Mouse (Mus musculus) heart, postnatal 0 days (tissue): ENCODE measurements at regions not wholly inside any gene's neighbourhood (a gene's known extent, or its start where the extent isn't known, plus 50 kb on each side); places are given as distances from the start of the nearest gene placed in this dataset.

ENCODE experiments used
- ATAC-seq: fragments of 200-750 bp; cut with Nextera tagmentation; 2 replicates; pipeline ENCODE4 v1.8.0; 2017; ENCODE audit warnings: low read depth, moderate number of reproducible peaks, moderate library complexity; ENCODE audit not compliant: insufficient read depth
- DNase-seq: peaks from one replicate; pipeline ENCODE4 v3.0.0-alpha.2; 2016; ENCODE audit warnings: low spot score
- H3K27ac ChIP-seq: fragments of 300-500 bp; sonication (generic); 2 replicates; pipeline ENCODE4 v1.5.1; 2014; ENCODE audit warnings: low read depth, mild to moderate bottlenecking
- H3K27me3 ChIP-seq: fragments of 300-500 bp; sonication (generic); 2 replicates; pipeline ENCODE4 v1.6.1; 2014; ENCODE audit warnings: low read length, mixed read lengths; ENCODE audit not compliant: control insufficient read depth, insufficient read depth
- H3K36me3 ChIP-seq: fragments of 300-500 bp; sonication (generic); replicated peaks from 2 replicates; pipeline ENCODE4 v1.6.1; 2014; ENCODE audit warnings: low read length, mixed read lengths; ENCODE audit not compliant: control insufficient read depth, insufficient read depth
- H3K4me1 ChIP-seq: fragments of 300-500 bp; sonication (generic); 2 replicates; pipeline ENCODE4 v1.6.1; 2014; ENCODE audit warnings: antibody characterized with exemption; ENCODE audit not compliant: control insufficient read depth, insufficient read depth
- H3K4me2 ChIP-seq: fragments of 300-500 bp; sonication (generic); 2 replicates; pipeline ENCODE4 v1.6.1; 2014; ENCODE audit warnings: low read depth, mild to moderate bottlenecking, low read length, moderate library complexity
- H3K4me3 ChIP-seq: fragments of 300-500 bp; sonication (generic); 2 replicates; pipeline ENCODE4 v1.5.1; 2014; ENCODE audit warnings: low read depth, low read length
- H3K9ac ChIP-seq: fragments of 300-500 bp; sonication (generic); replicated peaks from 2 replicates; pipeline ENCODE4 v1.6.1; 2014; ENCODE audit warnings: low read depth, low read length, mixed read lengths
- H3K9me3 ChIP-seq: fragments of 300-500 bp; sonication (generic); replicated peaks from 2 replicates; pipeline ENCODE4 v1.6.1; 2016; ENCODE audit warnings: low read length; ENCODE audit not compliant: control insufficient read depth
- CTCF ChIP-seq: IDR thresholded peaks from 2 replicates; pipeline ENCODE4 v1.5.1; 2016; ENCODE audit warnings: antibody characterized with exemption, control low read depth, low read depth
- EP300 ChIP-seq: IDR thresholded peaks from 2 replicates; pipeline ENCODE4 v1.6.1; 2016; ENCODE audit warnings: antibody characterized with exemption, low read depth
- WGBS: fragments of 180-500 bp; shearing (Covaris S2); extraction: QIAGEN DNeasy Blood & Tissue Kit; methylation state at CpG from one replicate; pipeline ENCODE4 v1.1.7; 2014; 5-methylcytosine and 5-hydroxymethylcytosine counted together

- peak; percentile 55 for ATAC-seq
- Histone ChIP-seq H3K4me3 (no peak overlapping the region), H3K4me2 (peak overlapping the region; percentile 35), H3K27ac (no peak overlapping the region), H3K36me3 (no peaks in the 10 kb centered on the region), H3K9ac (0 out of 2 replicates have a peak overlapping the region, but pooled peaks have one; percentile 6), H3K27me3 (no peaks in the 10 kb centered on the region), H3K4me1 (no peaks in the 10 kb centered on the region), H3K9me3 (no peaks in the 10 kb centered on the region)
- WGBS, result 8% methylated on average over 15 of the region's 15 CpGs
- TF ChIP-seq CTCF (peak; percentile 65), EP300 (no peak)
- DNase-seq, result peak; percentile 7
These were observed 794.3 kb upstream of the Api5 start for GRCm38 (mm10) chr2:95232135-95232772.

DNA sequence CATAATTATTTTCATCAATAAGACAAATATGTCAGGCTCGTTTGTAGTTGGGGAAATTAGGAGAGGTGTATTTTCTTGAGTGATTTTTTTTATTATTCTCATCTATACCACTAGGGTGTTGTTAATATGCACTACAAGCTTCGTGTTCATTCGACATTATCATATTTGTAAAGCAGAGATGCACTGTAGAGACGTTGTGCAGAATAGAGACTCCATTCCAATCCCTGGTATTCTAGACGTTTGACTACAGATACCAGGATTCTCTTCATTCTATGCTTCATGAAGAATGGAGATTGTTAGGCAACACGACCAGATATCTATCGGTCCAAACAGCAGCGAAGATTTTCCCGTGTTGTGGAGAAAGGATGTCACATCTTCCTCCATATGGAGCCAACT, 793.8 kb upstream of the Api5 start:
- no peak overlapping the region for H3K4me2 ChIP-seq
- no peak overlapping the region for H3K27ac ChIP-seq
- WGBS, result 23% methylated on average over 9 of the region's 9 CpGs

GRCm38 (mm10) chr2:95229386-95229785, 791.5 kb upstream of the Api5 start:
- H3K4me2 ChIP-seq, result no peak overlapping the region
- H3K9ac ChIP-seq, result no peak overlapping the region
- H3K4me1 ChIP-seq, result no peaks in the 10 kb centered on the region
- 53% methylated on average over 2 of the region's 2 CpGs for WGBS
- no peak overlapping the region for H3K27ac ChIP-seq
- H3K27me3 ChIP-seq, result no peaks in the 10 kb centered on the region
- no peaks in the 10 kb centered on the region for H3K9me3 ChIP-seq
- DNase-seq (no peak), ATAC-seq (no peak)
- no peak for TF ChIP-seq CTCF
- no peak for TF ChIP-seq EP300
- no peaks in the 10 kb centered on the region for H3K36me3 ChIP-seq
- H3K4me3 ChIP-seq, result no peak overlapping the region

More for the DNA sequence above, 793.8 kb upstream of the Api5 start:
- no peak overlapping the region for H3K9ac ChIP-seq
- ATAC-seq (no peak), DNase-seq (no peak)
- H3K27me3 ChIP-seq, result no peaks in the 10 kb centered on the region
- TF ChIP-seq CTCF (no peak), EP300 (no peak)
- no peaks in the 10 kb centered on the region for H3K9me3 ChIP-seq
- no peaks in the 10 kb centered on the region for H3K36me3 ChIP-seq
- no peaks in the 10 kb centered on the region for H3K4me1 ChIP-seq
- H3K4me3 ChIP-seq, result no peak overlapping the region

DNA sequence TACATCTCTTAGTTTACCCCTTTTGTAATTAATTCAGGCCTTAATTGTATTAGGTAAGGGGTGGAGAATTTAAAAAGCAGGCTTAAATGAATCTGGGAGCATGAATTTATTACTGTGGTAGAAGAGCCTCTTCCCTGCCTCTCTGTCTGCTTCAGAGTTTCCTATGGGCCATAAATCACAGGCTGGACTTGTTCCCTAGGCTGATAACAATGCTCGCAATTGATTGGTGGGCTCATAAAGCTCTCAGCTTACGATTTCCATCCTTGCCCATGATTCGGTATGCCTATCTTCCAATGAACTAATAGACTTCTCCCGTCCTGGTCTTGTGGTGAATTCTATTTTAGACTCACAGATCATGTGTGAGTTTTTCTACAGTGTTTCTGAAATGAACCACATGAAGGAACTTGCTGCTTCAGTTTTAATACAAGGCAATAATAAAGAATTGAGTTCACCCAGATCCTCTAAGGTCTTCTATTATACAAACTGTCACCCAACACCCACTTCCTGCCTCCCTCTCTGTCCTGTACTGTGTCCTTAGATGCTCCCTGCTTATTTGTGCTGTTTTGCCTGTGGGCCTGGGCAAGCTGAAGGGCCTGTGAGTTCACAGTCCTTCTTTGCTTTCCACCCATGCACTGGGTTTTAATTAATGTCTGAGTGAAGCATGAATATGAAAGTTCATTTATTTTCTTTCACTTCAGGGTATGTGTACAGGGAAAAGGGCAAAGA, 772.4 kb upstream of the Api5 start:
- H3K4me3 ChIP-seq, result no peak overlapping the region
- DNase-seq, result no peak
- WGBS, result 43% methylated on average over 4 of the region's 4 CpGs
- TF ChIP-seq EP300 (no peak), CTCF (no peak)
- H3K4me1 ChIP-seq, result no peaks in the 10 kb centered on the region
- H3K9ac ChIP-seq, result no peak overlapping the region
- H3K4me2 ChIP-seq, result no peak overlapping the region
- no peaks in the 10 kb centered on the region for H3K36me3 ChIP-seq
- H3K9me3 ChIP-seq, result no peaks in the 10 kb centered on the region
- no peak overlapping the region for H3K27ac ChIP-seq
- H3K27me3 ChIP-seq, result no peaks in the 10 kb centered on the region
- no peak for ATAC-seq
